Mouse (Mus musculus) thymus, postnatal 4 days (tissue): ENCODE results near the gene Myh6.
"Not testable (repeated sequence)": the region's sequence is repeated elsewhere in the genome, so short reads cannot be mapped to it uniquely, and the experiment has no call there.

Source experiments
- DNase-seq: peaks from one replicate; pipeline ENCODE4 v3.0.0; 2021

Myh6 gene

DNA sequence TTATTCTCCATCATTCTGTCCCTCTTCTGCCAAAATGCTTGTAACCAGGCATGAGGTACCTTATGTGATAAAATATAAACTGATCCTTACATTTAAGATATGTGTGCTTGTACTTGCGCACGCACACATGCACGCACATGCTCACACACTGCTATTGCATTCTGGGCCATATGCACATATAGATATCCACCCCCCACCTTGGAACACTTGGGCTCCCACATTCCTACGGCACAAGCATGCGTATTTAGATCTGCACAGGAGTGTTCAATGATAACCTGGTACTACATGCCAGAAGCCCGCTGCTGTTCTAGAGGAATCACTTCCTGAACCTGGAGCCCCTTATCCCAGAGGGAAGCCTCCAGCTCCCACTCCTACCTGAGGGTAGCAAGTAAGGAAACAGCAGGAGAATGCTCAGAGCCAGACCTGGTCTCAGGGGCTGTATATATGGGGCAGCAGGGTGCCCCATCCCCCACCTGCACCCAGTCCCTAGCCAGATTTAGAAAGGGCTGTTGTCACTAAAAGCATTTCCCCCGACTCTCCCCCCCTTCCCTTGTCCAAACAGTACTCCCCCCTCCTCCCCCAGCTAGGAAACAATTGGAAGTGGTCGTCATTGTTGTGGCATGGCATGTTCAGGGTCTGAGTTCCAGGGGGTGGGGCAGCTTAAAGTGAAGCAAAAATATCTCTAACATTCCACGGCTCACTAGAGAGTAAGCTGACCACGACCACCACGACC, 27.6 kb upstream of the Myh6 start, which contains the start of gene Myh7:
Gene Myh7, minus strand, starts transcription at position 491 of the 733 bp plus-strand sequence.
- no peak for DNase-seq

- DNase-seq = no peak
Observed at GRCm38 (mm10) chr14:54993636-54994035, 26.9 kb upstream of the Myh6 start.

GRCm38 (mm10) chr14:54992196-54992595, 25.5 kb upstream of the Myh6 start:
- no peak for DNase-seq

DNA sequence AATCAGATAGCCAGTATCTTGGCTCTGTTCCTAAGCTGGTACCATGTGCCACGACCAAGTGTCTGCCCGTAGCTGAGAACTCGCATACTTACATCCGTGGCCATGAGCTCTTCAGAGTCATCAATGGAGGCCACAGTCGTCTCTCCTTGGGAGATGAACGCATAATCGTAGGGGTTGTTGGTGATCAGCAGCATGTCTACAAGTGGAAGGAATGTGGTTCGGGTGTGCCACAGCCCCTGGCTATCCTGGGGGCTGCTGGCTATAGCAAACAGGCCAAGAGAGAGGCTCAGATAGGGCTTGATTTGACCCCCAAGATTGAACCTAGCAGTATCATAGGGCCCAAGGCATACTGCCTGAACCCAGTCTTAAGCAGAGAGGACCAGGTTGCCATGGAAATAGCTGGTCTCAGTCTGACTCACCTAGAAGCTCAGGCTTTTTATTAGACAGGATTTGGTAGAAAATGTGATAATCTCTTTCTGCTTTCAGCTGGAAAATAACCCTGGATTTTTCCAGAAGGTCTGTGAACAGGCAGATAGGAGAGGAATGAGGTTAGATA, 23.2 kb upstream of the Myh6 start:
- DNase-seq = no peak

- no peak for DNase-seq
Observed at GRCm38 (mm10) chr14:54988882-54989281, 22.2 kb upstream of the Myh6 start.

- not testable (repeated sequence) for DNase-seq
Observed at GRCm38 (mm10) chr14:54988350-54988874, 21.7 kb upstream of the Myh6 start.

DNA sequence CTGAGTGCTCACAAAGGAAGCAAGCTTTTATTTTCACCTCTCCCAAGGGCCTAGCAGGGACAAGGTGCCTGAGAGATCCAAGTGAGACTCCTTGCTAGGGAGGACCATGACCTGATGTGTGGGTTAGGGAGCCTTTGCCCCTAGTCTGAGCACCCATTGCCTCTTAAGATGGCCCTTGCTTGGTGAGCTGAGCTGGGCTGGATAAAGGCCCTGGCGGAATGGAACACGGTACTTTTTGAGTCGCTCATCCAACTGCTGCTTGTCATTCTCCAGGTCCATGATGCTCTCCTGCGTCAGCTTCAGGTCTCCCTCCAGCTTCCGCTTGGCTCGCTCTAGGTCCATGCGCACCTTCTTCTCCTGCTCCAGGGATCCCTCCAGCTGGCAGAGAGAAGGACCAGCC, 15.2 kb upstream of the Myh6 start:
- DNase-seq = no peak

DNA sequence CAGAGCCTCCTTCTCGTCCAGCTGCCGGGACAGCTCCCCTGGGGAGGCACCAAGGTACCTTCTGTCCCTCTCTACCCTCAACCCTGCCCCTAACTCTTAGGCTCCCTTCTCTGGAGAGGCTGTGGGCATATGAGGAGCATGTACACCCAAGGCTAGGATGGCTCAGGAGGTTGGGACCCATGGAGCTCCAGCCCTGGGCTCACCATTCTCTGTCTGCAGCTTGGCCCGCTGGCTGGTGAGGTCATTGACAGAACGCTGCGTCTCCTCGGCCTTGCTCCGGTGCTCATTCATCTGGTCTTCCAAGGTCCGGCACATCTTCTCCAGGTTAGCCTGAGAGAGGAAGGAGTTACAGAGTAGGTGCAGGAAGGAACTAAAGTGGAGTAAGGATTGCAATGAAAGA, 11.9 kb upstream of the Myh6 start:
- no peak for DNase-seq

GRCm38 (mm10) chr14:54976633-54977032, 9.9 kb upstream of the Myh6 start, which contains the start of gene Gm17428:
TSS of gene Gm17428 (plus strand) at chr14:54976933.
- no peak for DNase-seq

DNA sequence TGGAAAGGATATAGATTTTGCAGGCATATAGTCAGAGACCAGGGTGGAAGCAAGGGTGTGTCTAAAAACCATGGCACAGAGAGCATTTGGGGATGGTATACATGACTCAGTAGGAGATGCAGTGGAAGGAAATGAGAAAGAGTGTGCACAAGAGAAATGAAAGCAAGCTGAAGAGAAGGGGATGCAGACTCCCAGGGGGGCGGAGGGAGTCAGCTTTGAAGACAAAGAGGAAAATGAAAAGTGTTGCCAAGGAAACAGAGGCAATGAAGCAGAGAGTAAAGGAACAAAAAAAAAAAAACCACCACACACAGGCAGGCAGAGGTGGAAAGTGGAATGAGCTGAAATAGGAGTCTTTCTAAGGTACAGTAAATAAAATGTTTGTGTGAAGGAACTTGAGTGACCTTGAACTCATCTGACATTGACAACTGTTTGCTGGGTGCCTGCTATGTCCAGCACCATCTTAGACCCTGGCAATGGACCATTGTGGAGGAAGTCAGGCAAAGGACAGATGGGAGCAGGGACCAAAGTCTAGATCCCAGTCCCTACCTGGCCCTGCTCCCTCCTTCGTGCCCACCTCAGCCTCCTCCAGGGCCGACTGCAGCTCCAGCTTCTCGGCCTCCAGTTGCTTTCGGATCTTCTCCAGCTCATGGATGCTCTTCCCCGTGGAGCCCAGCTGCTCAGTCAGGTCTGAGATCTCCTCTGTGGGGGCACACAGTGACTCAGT, 7.5 kb upstream of the Myh6 start:
- DNase-seq = no peak

DNA sequence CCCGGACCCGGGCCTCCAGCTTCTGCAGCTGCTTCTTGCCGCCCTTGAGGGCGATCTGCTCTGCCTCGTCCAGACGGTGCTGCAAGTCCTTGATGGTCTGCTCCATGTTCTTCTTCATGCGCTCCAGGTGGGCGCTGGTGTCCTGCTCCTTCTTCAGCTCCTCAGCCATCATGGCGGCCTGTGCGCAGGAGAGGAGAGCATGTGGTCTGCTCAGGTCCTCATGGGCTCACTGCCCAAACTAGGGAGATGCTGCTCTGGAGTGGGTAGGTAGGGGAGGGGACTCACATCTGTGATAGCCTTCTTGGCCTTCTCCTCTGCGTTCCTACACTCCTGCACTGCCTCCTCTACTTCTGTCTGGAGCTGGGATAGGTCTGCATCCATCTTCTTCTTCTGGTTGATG, 6.1 kb upstream of the Myh6 start:
- not testable (repeated sequence) for DNase-seq

GRCm38 (mm10) chr14:54968344-54968743, 1.6 kb upstream of the Myh6 start:
- no peak for DNase-seq

- no peak for DNase-seq
Observed at GRCm38 (mm10) chr14:54967874-54968273, 1.1 kb upstream of the Myh6 start.

- no peak for DNase-seq
Observed at GRCm38 (mm10) chr14:54965631-54966030, 1.1 kb downstream of the Myh6 start.

- DNase-seq = no peak
Observed at GRCm38 (mm10) chr14:54965044-54965443, 1.7 kb downstream of the Myh6 start.

GRCm38 (mm10) chr14:54963727-54964126, 3.0 kb downstream of the Myh6 start:
- DNase-seq = no peak

GRCm38 (mm10) chr14:54962714-54963113, 4.0 kb downstream of the Myh6 start:
- no peak for DNase-seq

DNA sequence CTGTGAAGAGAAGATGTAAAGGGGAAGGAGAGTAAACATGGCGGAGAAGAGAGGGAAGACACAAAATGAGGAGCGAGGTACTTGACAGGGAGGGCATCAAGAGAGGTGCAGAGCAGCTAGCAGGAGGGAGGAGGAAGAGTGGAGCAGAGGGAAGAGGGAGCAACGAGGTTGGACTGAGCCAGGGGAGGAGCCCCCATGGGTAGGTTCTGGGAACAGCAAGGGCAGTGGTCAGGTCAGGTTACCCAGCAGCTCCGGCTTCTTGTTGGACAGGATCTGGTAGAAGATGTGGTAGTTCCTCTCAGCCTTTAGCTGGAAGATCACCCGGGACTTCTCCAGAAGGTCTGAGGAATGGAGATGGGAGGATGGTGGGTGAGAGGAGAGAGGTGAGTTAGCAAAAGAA, 5.2 kb downstream of the Myh6 start:
- DNase-seq = no peak

DNA sequence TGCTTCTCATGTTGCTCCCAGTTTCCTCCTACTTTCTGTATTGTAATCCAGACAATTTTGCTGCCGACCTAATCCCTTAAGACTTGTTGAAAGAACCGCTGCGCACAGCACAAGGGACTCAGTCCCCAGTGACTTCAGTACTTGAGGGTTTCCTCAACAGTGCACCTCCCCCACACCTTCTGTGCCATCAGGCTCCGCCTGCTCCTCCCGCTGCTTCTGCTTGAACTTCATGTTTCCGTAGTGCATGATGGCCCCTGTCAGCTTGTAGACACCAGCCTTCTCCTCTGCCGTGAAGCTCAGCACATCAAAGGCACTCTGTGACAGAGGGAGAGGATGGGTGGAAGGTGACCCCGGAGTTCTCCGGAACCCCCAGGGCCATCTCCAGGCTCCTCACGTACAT, 6.0 kb downstream of the Myh6 start:
- DNase-seq = peak; percentile 44

GRCm38 (mm10) chr14:54959853-54960613, 6.7 kb downstream of the Myh6 start:
- DNase-seq = not testable (repeated sequence)

DNA sequence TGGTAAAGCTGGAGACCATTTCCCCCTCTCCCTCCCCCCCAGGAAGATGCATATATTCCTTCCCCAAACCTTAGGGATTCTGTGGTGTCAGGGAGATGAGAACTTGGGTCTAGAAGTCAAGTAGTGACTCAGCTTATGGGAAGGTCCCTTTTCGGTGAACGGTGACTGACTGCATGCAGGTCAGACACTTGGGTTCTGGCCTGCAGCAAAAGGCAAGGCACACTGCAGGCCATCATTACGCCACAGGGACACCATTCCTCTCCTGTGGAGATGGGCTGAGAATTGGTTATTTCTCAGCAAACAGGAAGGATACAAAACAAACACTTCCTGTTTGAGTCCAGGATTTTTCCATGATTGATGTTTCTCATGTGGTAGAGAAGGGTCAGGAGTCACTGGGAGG, 7.5 kb downstream of the Myh6 start:
- DNase-seq = no peak

DNA sequence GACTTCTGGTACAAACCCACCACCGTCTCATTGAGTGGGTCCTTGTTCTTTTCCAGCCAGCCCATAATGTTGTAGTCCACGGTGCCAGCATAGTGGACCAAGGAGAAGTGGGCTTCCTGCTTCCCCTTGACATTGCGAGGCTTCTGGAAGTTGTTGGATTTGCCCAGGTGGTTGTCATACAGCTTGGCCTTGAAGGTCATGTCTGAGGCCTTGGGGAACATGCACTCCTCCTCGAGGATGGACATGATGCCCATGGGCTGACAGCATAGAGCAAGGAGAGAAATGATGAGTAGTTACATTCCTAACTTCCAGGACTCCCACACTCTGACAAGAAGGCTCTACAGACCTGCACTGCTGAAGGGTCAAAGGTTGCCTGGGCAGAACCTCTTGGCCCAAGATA, 8.2 kb downstream of the Myh6 start:
- DNase-seq = no peak

DNA sequence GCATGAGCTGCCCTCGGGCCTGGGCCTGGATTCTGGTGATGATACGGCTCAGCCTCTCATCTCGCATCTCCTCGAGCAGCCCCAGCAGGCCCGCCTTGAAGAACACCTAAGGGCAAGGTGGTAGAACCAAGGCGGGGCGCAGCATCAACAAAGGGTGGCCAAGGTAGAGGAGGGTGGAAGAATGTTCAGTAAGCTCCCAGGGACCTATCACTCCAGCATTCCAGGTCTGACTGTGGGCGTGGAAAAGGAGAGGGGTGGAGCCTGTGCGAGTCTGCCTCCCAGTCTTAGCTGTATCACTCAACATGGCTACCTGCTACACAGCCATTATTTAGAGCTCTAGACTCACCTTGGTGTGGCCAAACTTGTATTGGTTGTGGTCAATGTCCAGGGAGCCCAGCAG, 10.2 kb downstream of the Myh6 start:
- DNase-seq = no peak
